Mouse (Mus musculus): ENCODE data around the gene Frmd8. TPM values are rescaled to one million over a fixed set of nuclear protein-coding genes. Genes with fewer than 3 reads are reported as not detected.

Gene Frmd8
- total and polyA plus RNA-seq, 2 experiments = 5.2 to 14.2 TPM

- peak overlapping the region; percentile 11; the same call in 1 of the 2 replicates for H3K27ac ChIP-seq (replicated peaks; ENCODE audit: insufficient read depth, low read depth, low read length)
- no peak overlapping the region for H3K9ac ChIP-seq (ENCODE audit: low read depth, low read length)
- H3K4me1 ChIP-seq (ENCODE audit: control insufficient read depth, insufficient read depth, low read length) = peaks cover 21% of the 10 kb centered on the region
- 72% methylated on average over 3 of the region's 3 CpGs for whole genome bisulfite sequencing
- no peak overlapping the region for H3K4me3 ChIP-seq (ENCODE audit: insufficient read depth, low read depth, low read length)
- no peaks in the 10 kb centered on the region for H3K79me2 ChIP-seq (ENCODE audit: control insufficient read depth, insufficient read depth, low read length)
- DNase-seq (ENCODE audit: extremely low read depth, low read depth, low spot score) = no peak
- no peaks in the 10 kb centered on the region for H3K36me3 ChIP-seq (ENCODE audit: control insufficient read depth, insufficient read depth, low read length)
- H3K27me3 ChIP-seq (ENCODE audit: control insufficient read depth, insufficient read depth, low read length) = no peaks in the 10 kb centered on the region
- TF ChIP-seq POLR2A (IDR thresholded peaks at IDR 0.05; ENCODE audit: extremely low read depth, insufficient read depth, low read length) = no peak
- TF ChIP-seq CTCF (IDR thresholded peaks at IDR 0.05; ENCODE audit: low read depth, low read length) = no peak
Observed at GRCm38 (mm10) chr19:5807740-5808139, 67.3 kb downstream of the Frmd8 start.

- no peak overlapping the region for H3K4me3 ChIP-seq (ENCODE audit: insufficient read depth, low read depth, low read length)
- 27% methylated on average over 6 of the region's 6 CpGs for WGBS
- H3K4me1 ChIP-seq (ENCODE audit: control insufficient read depth, insufficient read depth, low read length) = peaks cover 20% of the 10 kb centered on the region
Observed at GRCm38 (mm10) chr19:5806809-5807205, 68.3 kb downstream of the Frmd8 start.

DNA sequence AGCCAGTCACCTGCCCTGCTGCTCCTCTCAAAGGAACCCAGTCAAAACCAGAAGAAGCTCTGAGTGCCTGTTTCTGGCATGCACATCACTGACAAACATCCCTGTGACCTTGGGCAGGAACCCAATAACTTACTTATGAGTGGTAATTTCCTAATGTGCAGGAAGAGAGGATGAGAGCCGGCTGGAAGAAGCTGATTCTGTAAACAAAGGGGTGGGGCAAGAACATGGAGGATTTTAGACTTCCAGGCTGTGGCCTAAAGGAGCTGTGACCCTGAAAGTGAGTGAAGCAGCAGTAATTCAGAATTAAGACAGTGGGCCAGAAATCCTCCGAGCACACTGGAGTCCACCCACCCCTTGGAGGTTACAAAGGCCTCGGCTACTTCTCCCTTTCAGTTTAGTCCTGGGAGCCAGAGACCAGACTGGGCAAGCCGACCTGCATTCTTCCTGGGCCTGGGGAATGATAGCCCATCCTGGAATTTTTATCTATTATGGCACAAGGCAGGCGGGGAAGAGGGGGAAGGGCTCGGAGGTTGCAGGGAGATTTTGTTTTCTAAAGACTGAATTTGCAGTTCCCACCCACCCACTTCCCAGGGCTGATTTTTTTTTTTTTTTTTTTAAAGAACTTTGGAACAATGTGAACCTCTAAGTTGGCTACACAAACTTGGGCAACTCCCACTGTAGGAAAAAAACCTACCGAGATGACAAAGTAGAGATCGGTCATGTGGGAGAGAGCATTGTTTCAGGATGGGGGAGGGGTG lies 68.8 kb downstream of the Frmd8 start:
- no peak for TF ChIP-seq CTCF (IDR thresholded peaks at IDR 0.05; ENCODE audit: low read depth, low read length)
- TF ChIP-seq POLR2A (IDR thresholded peaks at IDR 0.05; ENCODE audit: extremely low read depth, insufficient read depth, low read length) = no peak
- Histone ChIP-seq H3K27me3 (ENCODE audit: control insufficient read depth, insufficient read depth, low read length) (no peaks in the 10 kb centered on the region), H3K79me2 (ENCODE audit: control insufficient read depth, insufficient read depth, low read length) (0 out of 2 replicates have a peak, but pooled peaks cover under 1% of the 10 kb centered on the region), H3K9ac (ENCODE audit: low read depth, low read length) (peak overlapping the region; percentile 10; the same call in 1 of the 2 replicates), H3K36me3 (ENCODE audit: control insufficient read depth, insufficient read depth, low read length) (no peaks in the 10 kb centered on the region), H3K27ac (replicated peaks; ENCODE audit: insufficient read depth, low read depth, low read length) (peak overlapping the region; percentile 84), H3K4me1 (ENCODE audit: control insufficient read depth, insufficient read depth, low read length) (peaks cover 18% of the 10 kb centered on the region), H3K4me3 (ENCODE audit: insufficient read depth, low read depth, low read length) (no peak overlapping the region)
- WGBS = 42% methylated on average over 8 of the region's 8 CpGs
- DNase-seq (ENCODE audit: extremely low read depth, low read depth, low spot score) = peak; percentile 59

More at GRCm38 (mm10) chr19:5806809-5807205, 68.3 kb downstream of the Frmd8 start:
- DNase-seq (ENCODE audit: extremely low read depth, low read depth, low spot score) = peak; percentile 74
- H3K9ac ChIP-seq (ENCODE audit: low read depth, low read length) = peak overlapping the region; percentile 41; the same call in 1 of the 2 replicates
- H3K27me3 ChIP-seq (ENCODE audit: control insufficient read depth, insufficient read depth, low read length) = no peaks in the 10 kb centered on the region
- H3K79me2 ChIP-seq (ENCODE audit: control insufficient read depth, insufficient read depth, low read length) = no peaks in the 10 kb centered on the region
- no peak for TF ChIP-seq CTCF (IDR thresholded peaks at IDR 0.05; ENCODE audit: low read depth, low read length)
- no peak for TF ChIP-seq POLR2A (IDR thresholded peaks at IDR 0.05; ENCODE audit: extremely low read depth, insufficient read depth, low read length)
- peak overlapping the region; percentile 86 for H3K27ac ChIP-seq (replicated peaks; ENCODE audit: insufficient read depth, low read depth, low read length)
- H3K36me3 ChIP-seq (ENCODE audit: control insufficient read depth, insufficient read depth, low read length) = no peaks in the 10 kb centered on the region

GRCm38 (mm10) chr19:5804371-5804899 lies 70.6 kb downstream of the Frmd8 start:
- Histone ChIP-seq H3K36me3 (ENCODE audit: control insufficient read depth, insufficient read depth, low read length) (no peaks in the 10 kb centered on the region), H3K27ac (replicated peaks; ENCODE audit: insufficient read depth, low read depth, low read length) (peak overlapping the region; percentile 90), H3K9ac (ENCODE audit: low read depth, low read length) (peak overlapping the region; percentile 77; the same call in 1 of the 2 replicates), H3K79me2 (ENCODE audit: control insufficient read depth, insufficient read depth, low read length) (peaks cover 8% of the 10 kb centered on the region; the same call in 1 of the 2 replicates), H3K27me3 (ENCODE audit: control insufficient read depth, insufficient read depth, low read length) (no peaks in the 10 kb centered on the region), H3K4me1 (ENCODE audit: control insufficient read depth, insufficient read depth, low read length) (peaks cover 10% of the 10 kb centered on the region), H3K4me3 (ENCODE audit: insufficient read depth, low read depth, low read length) (no peak overlapping the region)
- peak; percentile 17 for DNase-seq (ENCODE audit: extremely low read depth, low read depth, low spot score)
- TF ChIP-seq CTCF (IDR thresholded peaks at IDR 0.05; ENCODE audit: low read depth, low read length) (no peak), POLR2A (IDR thresholded peaks at IDR 0.05; ENCODE audit: extremely low read depth, insufficient read depth, low read length) (no peak)
- 65% methylated on average over 8 of the region's 8 CpGs for WGBS

GRCm38 (mm10) chr19:5803881-5804279 lies 71.2 kb downstream of the Frmd8 start:
- H3K9ac ChIP-seq (ENCODE audit: low read depth, low read length) = peak overlapping the region; percentile 77
- no peak for DNase-seq (ENCODE audit: extremely low read depth, low read depth, low spot score)
- H3K79me2 ChIP-seq (ENCODE audit: control insufficient read depth, insufficient read depth, low read length) = peaks cover 8% of the 10 kb centered on the region; the same call in 1 of the 2 replicates
- TF ChIP-seq POLR2A (IDR thresholded peaks at IDR 0.05; ENCODE audit: extremely low read depth, insufficient read depth, low read length) = no peak
- TF ChIP-seq CTCF (IDR thresholded peaks at IDR 0.05; ENCODE audit: low read depth, low read length) = no peak
- H3K27ac ChIP-seq (replicated peaks; ENCODE audit: insufficient read depth, low read depth, low read length) = peak overlapping the region; percentile 90
- no peaks in the 10 kb centered on the region for H3K27me3 ChIP-seq (ENCODE audit: control insufficient read depth, insufficient read depth, low read length)
- peaks cover 10% of the 10 kb centered on the region for H3K4me1 ChIP-seq (ENCODE audit: control insufficient read depth, insufficient read depth, low read length)
- H3K4me3 ChIP-seq (ENCODE audit: insufficient read depth, low read depth, low read length) = peak overlapping the region; percentile 49
- WGBS = under 1% methylated on average over 16 of the region's 16 CpGs
- H3K36me3 ChIP-seq (ENCODE audit: control insufficient read depth, insufficient read depth, low read length) = peaks cover 2% of the 10 kb centered on the region; the same call in 1 of the 2 replicates

Measured in liver, adult 2 months (tissue).